Mouse (Mus musculus): ENCODE measurements at regions not wholly inside any gene's neighbourhood (a gene's known extent, or its start where the extent isn't known, plus 50 kb on each side); places are given as distances from the start of the nearest gene placed in this dataset.

DNA sequence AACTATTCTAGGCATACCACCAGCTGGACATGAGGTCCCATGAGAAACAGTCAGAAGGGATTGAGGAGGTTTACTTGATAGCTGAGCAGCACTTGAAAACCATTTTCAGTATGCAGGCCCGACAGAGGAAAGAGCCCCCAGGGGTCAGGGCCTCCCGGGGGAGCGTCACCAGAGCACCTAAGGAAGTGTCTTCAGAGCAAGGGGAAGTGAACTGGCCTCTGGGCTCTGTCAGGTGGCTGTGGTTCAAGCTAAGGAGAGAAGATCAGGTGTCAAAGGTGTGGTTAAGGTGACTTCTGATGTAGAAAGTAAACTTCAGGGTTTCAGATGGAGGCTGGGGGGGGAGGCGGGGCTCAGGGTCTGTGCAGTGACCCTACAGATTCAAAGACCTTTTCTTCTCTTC lies 57.3 kb downstream of the Bhlhe40 start:
- no peak for DNase-seq (ENCODE audit: low spot score in 2 of 2)
- intact Hi-C loops (cut with DNase I) = no loop called here

DNA sequence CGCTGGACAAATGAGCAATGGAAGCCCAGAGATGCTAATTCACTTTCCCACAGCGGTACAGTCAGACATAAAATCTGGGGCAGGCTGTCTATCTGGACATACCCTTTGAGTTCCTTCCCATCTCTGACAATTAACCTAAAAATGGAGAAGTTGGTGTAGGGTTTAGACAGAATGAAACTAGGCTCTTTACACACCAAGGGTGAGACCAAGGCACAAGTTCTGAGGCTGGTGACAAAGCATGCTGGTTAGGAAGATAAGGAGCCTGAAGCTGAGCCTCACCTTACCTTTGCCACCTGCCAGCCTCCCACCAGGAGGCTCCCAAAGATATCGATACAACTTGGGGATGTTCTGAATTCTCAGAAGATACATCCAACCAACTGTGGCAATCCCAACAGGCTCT lies 58.5 kb downstream of the Bhlhe40 start:
- DNase-seq (ENCODE audit: low spot score in 2 of 2) = no peak
- intact Hi-C loops (cut with DNase I) = no loop called here

DNA sequence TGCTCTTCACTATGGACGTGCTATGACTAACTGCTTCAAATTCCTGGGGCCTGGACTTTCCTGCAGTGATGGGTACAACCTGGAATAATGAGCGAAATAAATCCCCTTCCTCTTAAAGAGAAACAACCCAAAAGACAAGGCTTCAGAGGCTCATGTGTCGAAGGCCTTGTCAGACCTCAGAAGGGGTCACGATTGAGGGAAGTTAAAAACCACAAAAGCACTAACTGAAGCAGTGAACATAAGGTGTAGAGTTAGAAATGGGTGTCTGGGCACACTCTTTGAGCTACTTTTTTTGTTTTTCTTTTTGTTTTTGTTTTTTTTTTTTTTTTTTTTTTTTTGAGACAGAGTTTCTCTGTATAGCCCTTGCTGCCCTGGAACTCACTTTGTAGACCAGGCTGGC lies 59.5 kb downstream of the Bhlhe40 start:
- no peak for DNase-seq (ENCODE audit: low spot score in 2 of 2)
- intact Hi-C loops (cut with DNase I) = no loop called here

DNA sequence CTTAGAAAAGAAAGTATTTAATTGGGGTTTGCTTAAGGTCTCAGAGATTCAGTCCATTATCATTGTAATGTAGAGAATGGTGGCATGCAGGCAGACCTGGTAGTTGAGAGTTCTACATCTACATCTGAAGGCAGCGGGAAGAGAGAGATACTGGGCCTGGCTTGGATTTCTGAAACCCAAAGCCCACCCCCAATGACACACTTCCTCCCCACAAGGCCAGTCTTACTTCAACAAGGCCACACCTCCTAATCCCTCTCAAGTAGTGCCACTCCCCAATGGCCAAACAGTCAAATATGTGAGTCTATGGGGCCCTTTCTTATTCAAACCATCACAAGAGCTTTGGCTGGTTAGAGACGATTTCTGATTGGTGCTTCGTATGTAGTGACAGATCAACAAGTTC lies 60.5 kb downstream of the Bhlhe40 start:
- intact Hi-C loops (cut with DNase I) = no loop called here
- no peak for DNase-seq (ENCODE audit: low spot score in 2 of 2)

DNA sequence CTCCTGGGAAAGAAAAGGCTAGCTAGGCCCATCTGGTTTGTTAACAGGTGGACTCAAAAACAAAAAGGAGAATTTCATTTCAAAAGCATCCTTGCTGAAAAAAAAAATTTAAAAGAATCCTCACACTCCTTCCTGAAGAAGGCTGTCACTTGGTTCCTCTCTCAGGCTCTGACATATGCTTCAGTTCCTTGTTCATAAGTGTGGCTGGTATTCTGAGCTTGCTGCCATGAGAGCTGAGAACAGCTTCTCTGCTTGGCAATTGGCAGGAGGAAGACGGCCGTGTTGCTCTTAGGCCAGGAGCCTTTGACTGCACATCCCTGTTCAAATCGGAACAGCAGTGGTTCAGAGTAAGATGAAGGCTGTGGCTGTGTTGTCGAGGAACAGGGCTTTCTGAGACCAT lies 61.1 kb downstream of the Bhlhe40 start:
- DNase-seq (ENCODE audit: low spot score in 2 of 2) = no peak
- intact Hi-C loops (cut with DNase I) = no loop called here

DNA sequence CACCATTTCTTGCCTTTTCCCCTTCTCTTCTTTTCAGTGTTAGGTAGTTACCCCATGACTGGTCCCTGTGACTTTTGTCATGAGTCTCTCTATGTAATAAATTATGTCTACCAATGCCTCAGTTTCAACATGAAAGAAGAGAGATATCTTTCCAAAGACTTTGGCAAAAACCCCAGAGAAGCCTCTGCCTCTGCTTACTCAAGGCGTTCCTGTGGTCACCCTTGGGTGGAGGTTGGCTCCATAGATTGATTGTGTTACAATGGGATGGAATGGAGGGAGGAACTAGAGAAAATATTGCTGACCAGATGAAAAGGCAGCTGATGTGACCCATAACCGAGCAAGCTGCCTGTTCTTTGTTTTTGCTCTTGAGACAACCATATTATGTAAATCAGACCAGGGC lies 59.7 kb upstream of the Arl8b start:
- intact Hi-C loops (cut with DNase I) = no loop called here
- DNase-seq (ENCODE audit: low spot score in 2 of 2) = no peak

DNA sequence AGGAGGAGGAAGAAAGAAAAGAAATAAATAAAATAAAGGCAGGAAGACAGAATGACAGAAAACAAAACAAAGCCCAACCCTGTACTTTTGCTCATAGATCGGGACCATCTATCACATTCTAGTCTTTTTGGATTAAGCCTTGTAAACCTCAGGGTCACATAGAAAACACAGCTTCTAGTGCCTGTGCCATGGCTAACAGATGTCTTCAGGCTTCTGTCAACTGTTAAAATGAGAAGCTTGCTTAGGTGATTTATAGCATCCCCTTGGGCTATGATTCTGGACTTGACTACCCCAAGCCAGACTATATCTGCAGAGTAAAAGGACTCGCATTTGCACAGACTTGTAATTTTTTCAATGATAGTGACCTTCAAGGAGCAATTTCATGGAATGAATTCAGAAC lies 59.1 kb upstream of the Arl8b start:
- no peak for DNase-seq (ENCODE audit: low spot score in 2 of 2)
- intact Hi-C loops (cut with DNase I) = no loop called here

DNA sequence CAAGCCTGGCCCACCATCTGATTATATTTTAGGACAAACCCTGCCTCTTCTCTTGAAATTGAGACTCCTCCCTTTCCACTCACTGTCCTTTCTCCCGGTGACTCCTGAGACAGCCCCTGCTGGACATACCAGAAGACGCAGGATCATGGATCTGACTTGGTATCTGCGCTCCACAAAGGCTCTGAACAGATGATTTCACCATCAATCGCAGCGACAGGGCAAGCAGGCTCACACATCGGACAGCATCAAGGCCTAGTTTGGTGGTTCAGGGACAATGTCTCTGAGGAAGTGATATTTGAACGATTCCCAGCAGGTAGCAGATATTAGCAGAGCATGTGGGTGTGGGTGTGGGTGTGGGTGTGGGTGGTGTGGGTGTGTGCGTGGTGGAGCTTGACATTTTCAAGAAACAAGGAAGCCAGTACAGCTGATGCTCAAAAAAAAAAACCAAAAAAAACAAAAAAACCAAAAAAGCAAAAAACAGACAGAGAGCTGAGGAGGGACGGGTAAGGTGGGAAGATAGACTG lies 51.7 kb upstream of the Arl8b start:
- intact Hi-C loops (cut with DNase I) = loop anchor here (10.0 kb wide), 1 partner anchor 636 kb away; no protein-coding TSS in a partner anchor
- DNase-seq (ENCODE audit: low spot score in 2 of 2) = no peak

Data from left cerebral cortex, postnatal 36 days (tissue).